Mouse (Mus musculus) lung, embryonic 14.5 days (tissue): Measurements from ENCODE around the gene Bud31. TPM values are rescaled to one million over a fixed set of nuclear protein-coding genes. Genes with fewer than 3 reads are reported as not detected.

Source experiments
- ATAC-seq: fragments of 200-750 bp; cut with Nextera tagmentation; 2 replicates; pipeline ENCODE4 v1.8.0; 2017; ENCODE audit warnings: mild to moderate bottlenecking, moderate TSS enrichment, moderate library complexity; ENCODE audit not compliant: insufficient read depth
- DNase-seq: peaks from one replicate; pipeline ENCODE4 v3.0.0-alpha.2; 2015
- H3K27ac ChIP-seq: fragments of 300-500 bp; sonication (generic); 2 replicates; pipeline ENCODE4 v1.5.1; 2014; ENCODE audit warnings: low read depth, mild to moderate bottlenecking, moderate library complexity
- H3K27me3 ChIP-seq: fragments of 300-500 bp; sonication (generic); 2 replicates; pipeline ENCODE4 v1.6.1; 2014; ENCODE audit warnings: low read length, control low read depth; ENCODE audit not compliant: insufficient read depth
- H3K36me3 ChIP-seq: fragments of 300-500 bp; sonication (generic); 2 replicates; pipeline ENCODE4 v1.6.1; 2014; ENCODE audit warnings: control low read depth; ENCODE audit not compliant: insufficient read depth
- H3K4me1 ChIP-seq: fragments of 300-500 bp; sonication (generic); 2 replicates; pipeline ENCODE4 v1.6.1; 2014; ENCODE audit warnings: antibody characterized with exemption, control low read depth; ENCODE audit not compliant: insufficient read depth
- H3K4me2 ChIP-seq: fragments of 300-500 bp; sonication (generic); 2 replicates; pipeline ENCODE4 v1.6.1; 2014; ENCODE audit warnings: mild to moderate bottlenecking
- H3K4me3 ChIP-seq: fragments of 300-500 bp; sonication (generic); 2 replicates; pipeline ENCODE4 v1.5.1; 2014; ENCODE audit warnings: low read depth, low read length
- H3K9ac ChIP-seq: fragments of 300-500 bp; sonication (generic); 2 replicates; pipeline ENCODE4 v1.6.1; 2014
- H3K9me3 ChIP-seq: fragments of 300-500 bp; sonication (generic); 2 replicates; pipeline ENCODE4 v1.6.1; 2016; ENCODE audit warnings: low read depth, low read length, control low read depth
- CTCF ChIP-seq: IDR thresholded peaks from 2 replicates; pipeline ENCODE4 v1.5.1; 2016; ENCODE audit warnings: antibody characterized with exemption, low read depth
- WGBS: fragments of 180-500 bp; shearing (Covaris S2); extraction: QIAGEN DNeasy Blood & Tissue Kit; methylation state at CpG from one replicate; pipeline ENCODE4 v1.1.7; 2014; 5-methylcytosine and 5-hydroxymethylcytosine counted together
- polyA plus RNA-seq: library from polyadenylated mRNA; unstranded; fragments of >200 nt; fragmentation: Nextera tagmentation; extraction: Ambion mirVana; gene quantifications from 2 replicates; pipeline ENCODE4 v1.2.1, GENCODE M21; 2014

The Bud31 gene
- polyA plus RNA-seq, 1 experiment from 2014 or later, result 201 TPM

DNA sequence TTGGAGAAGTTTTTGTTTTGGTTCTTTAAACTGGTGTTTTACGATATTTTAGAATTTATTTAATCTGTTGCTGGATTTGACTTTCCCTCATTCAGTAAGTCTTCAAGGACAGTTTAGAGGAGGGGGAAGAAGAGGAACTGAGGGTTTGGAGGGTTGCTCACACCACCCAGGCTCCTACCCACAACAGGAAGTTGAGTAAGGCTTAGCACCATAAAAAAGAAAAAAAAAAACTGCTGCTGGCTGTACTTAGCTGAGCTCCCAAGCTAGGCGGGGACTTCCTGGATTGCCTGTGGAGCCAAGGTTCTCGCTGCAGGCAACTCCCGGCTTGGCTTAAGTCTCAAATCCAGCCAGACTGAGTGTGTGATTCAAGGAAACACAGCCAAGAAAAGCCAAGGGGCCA is 23.8 kb upstream of the Bud31 start:
- Histone ChIP-seq H3K36me3 (no peaks in the 10 kb centered on the region), H3K9me3 (no peaks in the 10 kb centered on the region), H3K27me3 (no peaks in the 10 kb centered on the region), H3K4me3 (peak overlapping the region; percentile 3; the same call in 1 of the 2 replicates), H3K9ac (no peak overlapping the region), H3K4me1 (no peaks in the 10 kb centered on the region), H3K27ac (peak overlapping the region; percentile 88), H3K4me2 (peak overlapping the region; percentile 78)
- TF ChIP-seq CTCF, result no peak
- ATAC-seq (peak; percentile 53), DNase-seq (peak; percentile 90)
- WGBS, result 27% methylated on average over 4 of the region's 4 CpGs

DNA sequence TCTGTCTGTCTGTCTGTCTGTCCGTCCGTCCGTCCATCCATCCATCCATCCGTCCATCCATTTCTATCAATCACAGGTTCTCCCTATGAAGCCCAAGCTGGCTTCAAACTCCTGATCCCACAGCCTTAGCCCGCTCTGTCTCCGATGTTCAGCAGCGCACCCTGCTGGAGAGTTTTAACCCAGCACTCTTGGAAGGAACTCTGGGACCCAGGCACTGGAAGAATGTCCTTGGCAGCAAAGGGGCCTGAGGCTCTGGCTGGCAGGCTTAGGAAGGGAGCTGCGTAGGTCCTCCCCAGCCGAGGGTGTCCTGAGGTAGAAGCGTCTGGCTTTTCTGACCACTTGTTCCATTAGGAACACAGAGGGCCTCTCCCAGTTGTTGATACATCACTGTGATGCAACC is 23.2 kb upstream of the Bud31 start:
- peak; percentile 85 for DNase-seq
- peak overlapping the region; percentile 88 for H3K27ac ChIP-seq
- peak; percentile 25; the same call in 1 of the 2 replicates for ATAC-seq
- no peak overlapping the region for H3K9ac ChIP-seq
- WGBS, result 36% methylated on average over 10 of the region's 10 CpGs
- no peaks in the 10 kb centered on the region for H3K4me1 ChIP-seq
- H3K4me3 ChIP-seq, result 0 out of 2 replicates have a peak overlapping the region, but pooled peaks have one; percentile 3
- no peaks in the 10 kb centered on the region for H3K27me3 ChIP-seq
- peak overlapping the region; percentile 78 for H3K4me2 ChIP-seq
- H3K36me3 ChIP-seq, result peaks cover 2% of the 10 kb centered on the region; the same call in 1 of the 2 replicates
- peak; percentile 76 for TF ChIP-seq CTCF
- H3K9me3 ChIP-seq, result no peaks in the 10 kb centered on the region

DNA sequence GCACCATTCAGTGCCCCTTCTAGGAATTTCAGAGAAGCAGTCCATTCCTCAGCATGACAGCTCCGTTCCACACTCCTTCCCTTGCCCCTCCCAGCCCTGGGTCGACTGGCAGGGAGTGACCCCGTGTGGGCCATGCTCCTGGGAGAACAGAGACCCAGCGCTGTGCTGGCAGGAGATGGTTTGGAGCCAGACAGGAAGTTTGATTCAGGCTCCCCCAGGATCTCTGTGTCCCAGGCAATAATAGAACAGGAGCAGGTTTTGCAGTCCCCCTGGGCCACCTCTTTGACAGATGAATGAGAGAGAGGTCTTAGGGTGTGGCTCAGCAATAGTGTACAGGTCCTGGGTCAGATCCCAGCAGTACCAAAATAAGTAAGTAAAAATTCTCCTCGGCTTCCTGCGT is 22.2 kb upstream of the Bud31 start:
- no peaks in the 10 kb centered on the region for H3K9me3 ChIP-seq
- no peak for TF ChIP-seq CTCF
- no peak overlapping the region for H3K27ac ChIP-seq
- no peak overlapping the region for H3K4me2 ChIP-seq
- no peak overlapping the region for H3K4me3 ChIP-seq
- ATAC-seq (no peak), DNase-seq (no peak)
- H3K9ac ChIP-seq, result no peak overlapping the region
- no peaks in the 10 kb centered on the region for H3K27me3 ChIP-seq
- 50% methylated on average over 6 of the region's 6 CpGs for WGBS
- no peaks in the 10 kb centered on the region for H3K4me1 ChIP-seq
- H3K36me3 ChIP-seq, result peaks cover 12% of the 10 kb centered on the region

DNA sequence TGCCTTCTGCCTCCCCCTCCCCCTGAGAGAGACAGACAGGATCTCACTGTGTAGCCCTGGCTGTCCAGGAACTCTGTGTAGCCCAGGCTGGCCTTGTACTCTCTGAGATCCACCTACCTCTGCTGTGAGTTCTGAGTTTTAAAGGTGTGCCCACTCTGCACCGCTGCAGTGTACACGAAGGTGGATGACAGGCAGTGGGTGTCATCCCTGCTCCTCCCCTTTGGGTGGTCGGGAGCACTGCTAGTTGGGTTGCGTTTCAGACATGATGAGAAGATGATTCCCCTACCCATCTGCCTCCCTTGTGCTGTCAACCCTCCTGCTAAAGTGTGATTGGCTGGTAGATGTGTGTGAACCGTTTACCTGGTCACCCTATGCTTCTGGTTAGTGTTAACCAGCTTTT is 21.7 kb upstream of the Bud31 start:
- WGBS, result 90% methylated on average over 5 of the region's 5 CpGs
- Histone ChIP-seq H3K9me3 (no peaks in the 10 kb centered on the region), H3K4me3 (no peak overlapping the region), H3K4me1 (no peaks in the 10 kb centered on the region), H3K27me3 (no peaks in the 10 kb centered on the region), H3K36me3 (peaks cover 17% of the 10 kb centered on the region), H3K9ac (no peak overlapping the region), H3K4me2 (no peak overlapping the region), H3K27ac (no peak overlapping the region)
- DNase-seq, result no peak
- ATAC-seq, result no peak
- TF ChIP-seq CTCF, result no peak

DNA sequence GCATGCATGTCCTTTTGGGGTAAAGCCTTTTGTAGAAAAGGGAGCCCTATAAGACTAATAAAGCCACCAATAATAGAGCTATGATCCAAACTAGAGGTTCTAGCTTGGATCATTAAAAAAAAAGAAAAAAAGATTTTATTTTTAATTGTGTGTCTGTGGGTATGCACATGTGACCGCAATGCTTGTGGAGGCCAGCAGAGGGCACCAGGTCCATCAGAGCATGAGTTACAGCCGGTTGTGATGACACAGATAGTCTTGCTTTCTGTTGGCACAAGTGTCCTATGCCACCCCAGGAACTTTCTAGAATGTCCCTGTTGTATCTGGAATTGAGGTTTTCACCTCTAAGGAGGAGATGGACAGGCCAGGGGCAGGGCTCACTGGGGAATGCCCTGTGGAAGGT is 20.8 kb upstream of the Bud31 start:
- no peak overlapping the region for H3K4me3 ChIP-seq
- no peak overlapping the region for H3K4me2 ChIP-seq
- H3K36me3 ChIP-seq, result peaks cover 26% of the 10 kb centered on the region

DNA sequence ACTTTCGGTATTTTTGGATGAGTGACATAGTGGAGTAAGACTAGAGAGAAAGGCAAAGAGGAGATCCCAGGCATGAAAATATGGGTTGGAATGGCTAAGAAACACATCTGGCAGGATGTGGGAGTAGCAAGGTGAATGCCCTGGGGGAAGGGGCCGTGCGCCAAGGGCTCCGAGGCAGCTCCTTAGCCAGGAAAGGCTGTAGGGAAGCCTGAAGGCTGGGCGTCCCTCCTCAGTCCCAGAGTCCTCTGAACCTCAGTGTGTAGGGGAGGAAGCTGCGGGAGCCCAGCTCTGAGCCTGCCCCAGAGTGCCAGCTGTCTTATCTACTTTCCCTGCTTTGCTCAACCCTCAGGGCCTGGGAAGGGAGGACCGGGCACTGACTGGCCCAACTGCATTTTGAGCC is 19.2 kb upstream of the Bud31 start:
- peaks cover 41% of the 10 kb centered on the region for H3K36me3 ChIP-seq
- no peak overlapping the region for H3K4me2 ChIP-seq
- H3K4me3 ChIP-seq, result no peak overlapping the region
- H3K27ac ChIP-seq, result no peak overlapping the region
- H3K4me1 ChIP-seq, result no peaks in the 10 kb centered on the region
- ATAC-seq (no peak), DNase-seq (no peak)
- no peak for TF ChIP-seq CTCF
- H3K9ac ChIP-seq, result no peak overlapping the region
- 50% methylated on average over 7 of the region's 7 CpGs for WGBS
- no peaks in the 10 kb centered on the region for H3K27me3 ChIP-seq
- H3K9me3 ChIP-seq, result no peaks in the 10 kb centered on the region

More for the DNA sequence above, 20.8 kb upstream of the Bud31 start:
- no peak overlapping the region for H3K9ac ChIP-seq
- no peaks in the 10 kb centered on the region for H3K4me1 ChIP-seq
- WGBS, result 91% methylated on average over 2 of the region's 2 CpGs
- no peak for DNase-seq
- TF ChIP-seq CTCF, result peak; percentile 57
- no peaks in the 10 kb centered on the region for H3K9me3 ChIP-seq
- H3K27ac ChIP-seq, result no peak overlapping the region
- H3K27me3 ChIP-seq, result no peaks in the 10 kb centered on the region
- ATAC-seq, result no peak

DNA sequence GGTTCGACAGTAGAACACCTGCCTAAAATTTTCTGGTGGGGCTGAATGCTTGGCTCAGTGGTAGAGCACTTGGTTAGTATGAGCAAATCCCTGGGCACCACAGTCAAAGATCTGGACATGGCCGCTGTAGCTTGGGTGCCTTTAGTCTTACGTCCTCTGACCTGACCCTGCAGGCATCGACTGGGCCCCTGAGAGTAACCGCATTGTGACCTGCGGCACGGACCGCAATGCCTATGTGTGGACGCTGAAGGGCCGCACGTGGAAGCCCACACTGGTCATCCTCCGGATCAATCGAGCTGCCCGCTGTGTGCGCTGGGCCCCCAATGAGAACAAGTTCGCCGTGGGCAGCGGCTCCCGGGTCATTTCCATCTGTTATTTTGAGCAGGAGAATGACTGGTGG is 16.8 kb upstream of the Bud31 start:
- H3K9ac ChIP-seq, result no peak overlapping the region
- WGBS, result 91% methylated on average over 19 of the region's 19 CpGs
- H3K27ac ChIP-seq, result no peak overlapping the region
- TF ChIP-seq CTCF, result no peak
- H3K4me3 ChIP-seq, result no peak overlapping the region
- ATAC-seq, result no peak
- H3K36me3 ChIP-seq, result peaks cover 65% of the 10 kb centered on the region
- H3K9me3 ChIP-seq, result no peaks in the 10 kb centered on the region
- H3K4me2 ChIP-seq, result no peak overlapping the region
- H3K4me1 ChIP-seq, result no peaks in the 10 kb centered on the region
- no peak for DNase-seq
- H3K27me3 ChIP-seq, result no peaks in the 10 kb centered on the region

DNA sequence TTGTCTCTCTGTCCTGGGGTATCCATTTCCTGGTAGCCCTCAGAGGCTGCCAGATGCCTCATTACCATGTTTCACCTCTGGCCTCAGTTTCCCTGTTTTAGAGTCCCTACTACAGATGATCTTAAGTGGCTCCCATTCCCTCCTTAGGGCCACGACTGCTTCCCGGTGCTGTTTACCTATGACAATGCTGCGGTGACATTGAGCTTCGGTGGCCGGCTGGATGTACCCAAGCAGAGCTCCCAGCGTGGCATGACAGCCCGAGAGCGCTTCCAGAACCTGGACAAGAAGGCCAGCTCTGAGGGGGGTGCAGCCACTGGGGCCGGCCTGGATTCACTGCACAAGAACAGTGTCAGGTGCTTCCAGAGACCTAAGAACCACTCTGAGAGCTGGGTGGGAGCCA is 13.6 kb upstream of the Bud31 start:
- H3K4me2 ChIP-seq, result no peak overlapping the region
- no peak for TF ChIP-seq CTCF
- no peak overlapping the region for H3K4me3 ChIP-seq
- H3K27ac ChIP-seq, result no peak overlapping the region
- ATAC-seq, result no peak
- H3K36me3 ChIP-seq, result peaks cover 94% of the 10 kb centered on the region
- no peaks in the 10 kb centered on the region for H3K4me1 ChIP-seq
- no peaks in the 10 kb centered on the region for H3K27me3 ChIP-seq
- no peak for DNase-seq
- 94% methylated on average over 9 of the region's 9 CpGs for WGBS
- H3K9ac ChIP-seq, result no peak overlapping the region
- no peaks in the 10 kb centered on the region for H3K9me3 ChIP-seq
